Mouse (Mus musculus) right cerebral cortex, postnatal 25 days (tissue): ENCODE data around the gene Fry.

Experiments used
- DNase-seq: peaks from one replicate; pipeline ENCODE4 v3.0.0; 2022

Gene Fry

DNA sequence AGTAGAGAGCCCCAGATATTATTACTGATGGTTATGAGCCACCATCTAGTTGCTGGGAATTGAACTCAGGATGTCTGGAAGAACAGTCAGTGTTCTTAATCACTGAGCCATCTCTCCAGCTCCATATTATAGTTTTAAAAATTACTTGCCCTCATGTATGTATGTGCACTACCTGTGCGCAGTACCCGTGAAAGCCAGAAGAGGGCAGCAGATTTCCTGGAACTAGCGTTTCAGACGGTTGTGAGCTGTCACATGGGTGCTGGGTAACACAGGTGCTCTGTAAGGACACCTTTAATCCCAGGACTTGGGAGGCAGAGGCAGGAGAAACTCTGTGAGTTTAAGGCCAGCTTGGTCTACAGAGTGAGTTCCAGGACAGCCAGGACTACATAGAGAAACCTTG lies 111.3 kb downstream of the Fry start:
- no peak for DNase-seq

DNA sequence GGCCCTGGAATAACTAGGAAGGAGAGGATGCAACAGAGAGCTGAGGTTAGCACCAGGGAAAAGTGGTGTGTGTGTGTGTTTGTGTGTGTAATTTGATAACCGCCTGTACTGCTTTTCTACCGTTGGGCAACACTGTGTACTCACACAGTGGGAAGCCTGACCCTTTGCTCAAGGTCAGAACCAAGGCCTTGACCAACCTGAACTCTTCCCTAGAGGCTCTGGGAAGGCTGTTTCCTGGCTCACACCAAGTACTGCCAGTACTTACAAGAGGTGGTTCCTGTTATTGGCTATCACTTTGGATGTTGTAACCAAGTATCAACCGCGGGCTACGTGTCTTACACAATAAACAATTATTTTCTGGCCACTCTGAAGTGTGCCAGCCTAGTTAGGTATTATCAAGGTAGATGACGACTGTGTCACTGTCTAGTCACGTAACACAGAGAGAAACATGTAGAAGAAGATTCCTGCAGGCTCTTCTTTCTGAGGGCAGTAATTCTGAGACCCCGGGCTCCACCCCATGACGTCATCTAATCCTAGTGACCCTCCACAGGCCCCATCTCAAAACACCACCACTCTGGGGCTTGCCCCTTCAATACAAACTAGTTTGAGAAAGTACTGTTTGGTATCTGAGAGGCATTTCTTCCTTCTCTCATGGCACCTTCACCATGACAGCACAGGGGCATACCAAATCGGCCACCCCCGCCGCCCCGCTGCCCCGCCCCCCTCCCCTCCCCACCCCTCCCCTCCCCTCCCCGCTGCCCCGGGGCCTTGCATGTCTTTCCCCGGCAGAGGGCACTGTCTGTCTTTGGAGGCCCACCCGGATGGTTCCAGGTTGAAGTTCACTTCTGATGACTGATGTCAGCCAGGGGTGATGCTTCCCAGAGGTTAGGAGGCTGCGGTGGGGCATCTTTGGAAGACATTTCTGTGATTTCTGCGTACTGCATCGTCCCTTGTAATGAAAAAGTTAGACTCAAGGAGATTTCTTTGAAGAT lies 114.0 kb downstream of the Fry start:
- no peak for DNase-seq

- DNase-seq, result peak; percentile 59
Observed at GRCm38 (mm10) chr5:150233154-150233886, 114.9 kb downstream of the Fry start.

GRCm38 (mm10) chr5:150235931-150236330 lies 117.5 kb downstream of the Fry start:
- no peak for DNase-seq

- DNase-seq, result no peak
Observed at GRCm38 (mm10) chr5:150236597-150236996, 118.2 kb downstream of the Fry start.

GRCm38 (mm10) chr5:150241638-150242037 lies 123.2 kb downstream of the Fry start:
- DNase-seq, result no peak

- DNase-seq, result no peak
Observed at GRCm38 (mm10) chr5:150246737-150247136, 128.3 kb downstream of the Fry start.

DNA sequence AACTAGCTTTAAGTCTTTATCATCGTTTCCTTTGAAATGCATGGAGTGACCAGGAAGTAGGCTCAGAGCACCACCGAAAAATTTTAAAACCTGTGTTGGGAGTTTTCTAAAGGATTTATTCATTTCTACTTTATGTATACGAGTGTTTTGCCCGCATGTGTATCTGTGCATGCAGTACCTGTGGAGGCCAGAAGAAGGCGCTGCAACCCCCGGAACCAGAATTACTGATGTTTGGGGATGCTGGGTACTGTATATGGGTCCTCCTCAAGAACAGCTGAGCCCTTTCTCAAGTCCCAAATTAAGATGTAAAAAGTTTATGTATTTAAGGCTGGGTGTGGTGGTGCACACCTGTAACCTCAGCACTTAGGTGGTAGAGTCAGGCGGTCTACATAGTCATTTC lies 139.3 kb downstream of the Fry start:
- no peak for DNase-seq

DNA sequence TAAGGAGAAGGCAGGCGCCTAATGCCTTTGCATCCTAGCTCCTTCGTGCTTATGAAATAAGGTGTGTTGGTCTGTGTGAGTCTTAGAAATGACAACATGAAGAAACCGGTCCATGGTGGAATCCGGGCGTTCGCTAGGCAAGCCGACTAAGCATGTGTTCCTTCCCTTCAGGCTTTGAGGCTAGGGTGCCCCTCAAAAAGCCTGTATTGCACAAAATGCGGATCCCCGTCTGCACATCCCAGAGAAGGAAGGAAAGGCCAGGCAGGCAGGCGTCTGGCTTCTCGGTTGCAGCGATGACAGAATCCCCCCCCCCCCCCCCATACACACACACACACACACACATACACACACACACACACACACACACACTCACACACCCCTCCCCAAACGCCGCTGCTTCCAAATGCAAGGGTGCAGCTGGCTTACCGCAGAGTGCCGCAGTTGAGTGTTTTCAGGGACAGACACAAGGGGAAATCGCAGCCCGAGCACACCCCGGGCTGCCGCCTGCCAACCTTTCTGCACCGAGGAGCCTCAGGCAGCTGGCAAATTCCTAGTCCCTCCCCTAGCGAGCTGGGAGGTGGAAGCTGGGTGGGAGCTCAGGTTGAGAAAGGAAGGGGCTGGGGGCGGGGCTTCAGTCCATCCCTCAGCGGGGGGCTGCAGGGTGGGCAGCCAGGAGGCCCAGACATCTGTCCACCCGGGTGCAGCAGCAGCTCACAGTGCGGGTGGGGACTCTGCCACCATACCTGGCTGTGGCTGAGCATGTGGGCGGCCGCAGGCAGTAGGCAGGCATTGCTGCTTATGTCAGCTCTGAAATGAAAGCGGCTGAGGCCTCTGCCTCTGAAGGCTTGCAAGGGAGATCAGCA lies 141.0 kb downstream of the Fry start:
- peak; percentile 82 for DNase-seq

DNA sequence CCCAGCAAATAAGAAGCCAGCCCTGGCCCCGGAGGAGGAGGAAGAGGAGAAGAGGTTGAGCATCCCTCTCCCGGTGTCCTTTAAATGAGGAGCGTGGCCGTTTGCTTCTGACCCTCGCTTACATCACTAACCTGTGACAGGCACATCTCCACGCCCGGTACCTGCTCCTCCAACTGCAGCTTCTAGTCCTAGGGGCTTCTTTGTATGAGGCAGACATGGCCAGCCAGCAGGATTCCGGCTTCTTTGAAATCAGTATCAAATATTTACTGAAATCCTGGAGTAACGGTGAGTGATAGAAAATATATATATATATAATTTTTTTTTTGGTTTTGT lies 141.6 kb downstream of the Fry start:
- no peak for DNase-seq

DNA sequence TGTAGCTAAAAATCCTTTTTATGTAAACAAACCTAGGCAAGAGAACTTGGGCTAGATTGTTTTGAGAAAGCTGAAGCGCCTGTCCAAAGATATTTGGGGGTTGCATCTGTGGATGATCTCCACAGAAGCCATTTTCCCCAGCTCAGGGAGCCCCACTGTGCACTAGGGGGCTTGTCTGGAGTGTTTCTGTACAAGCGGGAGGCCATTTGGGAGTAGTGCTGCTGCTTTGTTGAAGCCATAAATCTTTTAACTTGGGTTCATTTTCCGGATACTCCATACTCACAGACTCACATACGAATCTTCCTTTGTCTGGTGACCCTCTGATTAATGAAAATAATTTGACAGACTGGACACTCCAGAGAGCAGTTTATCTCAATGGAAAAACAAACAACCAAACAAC lies 142.9 kb downstream of the Fry start:
- no peak for DNase-seq

GRCm38 (mm10) chr5:150262046-150262716 lies 143.7 kb downstream of the Fry start:
- peak; percentile 51 for DNase-seq

GRCm38 (mm10) chr5:150262717-150263103 lies 144.3 kb downstream of the Fry start:
- no peak for DNase-seq

- DNase-seq, result no peak
Observed at GRCm38 (mm10) chr5:150263162-150263561, 144.7 kb downstream of the Fry start.

GRCm38 (mm10) chr5:150263656-150264055 lies 145.2 kb downstream of the Fry start:
- no peak for DNase-seq

- no peak for DNase-seq
Observed at GRCm38 (mm10) chr5:150265005-150265404, 146.6 kb downstream of the Fry start.

- DNase-seq, result no peak
Observed at GRCm38 (mm10) chr5:150265953-150266352, 147.5 kb downstream of the Fry start.

DNA sequence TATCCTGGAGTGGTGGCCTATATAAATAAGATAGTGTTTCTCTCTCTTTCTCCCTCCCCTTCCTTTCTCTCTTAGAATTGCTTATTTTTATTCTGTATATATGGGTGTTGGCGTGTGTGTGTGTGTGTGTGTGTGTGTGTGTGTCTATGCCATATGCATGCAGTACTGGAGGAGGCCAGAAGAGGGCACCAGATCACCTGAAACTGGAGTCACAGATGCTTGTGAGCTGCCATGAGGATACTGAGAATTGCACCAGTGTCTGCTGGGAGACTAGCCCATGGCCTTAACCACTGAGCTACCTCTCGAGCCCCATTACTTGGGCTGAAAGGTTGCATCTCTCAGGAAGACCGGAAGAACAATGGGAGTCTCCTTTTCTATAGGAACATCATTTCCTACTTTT lies 149.8 kb downstream of the Fry start:
- no peak for DNase-seq

GRCm38 (mm10) chr5:150270468-150270867 lies 152.0 kb downstream of the Fry start:
- DNase-seq, result no peak

DNA sequence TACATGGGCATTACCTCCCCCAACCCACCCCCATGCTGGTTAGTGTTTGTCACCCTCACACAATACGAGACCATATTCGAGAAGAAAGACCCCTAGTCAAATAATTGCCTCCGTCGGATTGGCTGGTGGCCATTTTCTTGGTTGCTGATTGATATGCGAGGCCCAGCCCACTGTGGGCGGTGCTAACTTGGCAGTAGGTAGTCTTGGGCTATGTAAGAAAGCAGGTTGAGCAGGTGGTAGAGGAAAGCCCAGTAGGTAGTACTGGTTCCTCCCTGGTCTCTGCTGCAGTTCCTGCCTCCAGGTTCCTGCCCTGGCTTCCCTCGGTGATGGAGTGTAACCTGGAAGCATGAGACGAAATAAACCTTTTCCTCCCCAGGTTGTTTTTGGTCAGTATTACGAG lies 153.7 kb downstream of the Fry start:
- DNase-seq, result no peak

DNA sequence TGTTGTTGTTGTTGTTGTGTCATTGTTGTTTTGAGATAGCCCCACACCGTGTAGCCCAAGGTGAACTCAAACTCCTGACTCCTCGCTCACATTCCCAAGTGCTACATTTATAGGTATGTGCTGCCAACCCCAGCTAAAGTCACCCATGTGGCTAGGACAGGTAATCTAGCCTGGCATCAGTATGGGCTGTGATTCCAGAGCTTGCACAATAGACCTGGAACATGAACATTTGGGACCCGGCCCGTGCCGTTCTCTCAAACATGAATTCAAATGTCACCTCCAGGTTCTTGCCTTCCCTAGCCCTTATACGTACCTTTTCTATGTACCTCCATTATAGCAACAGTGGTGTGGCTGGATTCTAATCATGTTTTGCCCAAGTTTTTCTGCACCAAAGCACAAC lies 156.9 kb downstream of the Fry start:
- DNase-seq, result no peak

DNA sequence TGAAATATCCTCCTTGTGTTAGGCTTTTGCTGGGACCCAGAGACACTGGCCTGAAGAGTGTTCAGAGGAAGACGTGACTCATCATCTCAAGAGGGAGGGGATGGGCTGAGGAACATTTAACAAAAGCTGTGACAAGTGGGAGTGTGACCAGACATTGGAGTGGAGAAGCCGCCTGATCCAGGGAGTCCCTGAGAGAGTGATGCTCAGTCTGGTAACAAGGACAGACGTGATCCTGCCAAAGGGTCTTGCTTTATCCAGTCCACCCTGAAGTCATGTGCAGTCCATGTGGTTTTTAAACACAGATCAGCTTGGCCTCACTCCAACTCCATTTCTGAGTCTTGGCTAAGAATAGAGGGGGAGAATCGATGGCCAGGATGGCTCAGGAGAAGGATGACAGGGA lies 158.2 kb downstream of the Fry start:
- no peak for DNase-seq

- no peak for DNase-seq
Observed at GRCm38 (mm10) chr5:150279387-150279786, 160.9 kb downstream of the Fry start.
